Mouse (Mus musculus) CH12.LX (cell line): ENCODE results near the gene Exosc8.

Experiments used
- CHD2 ChIP-seq: IDR thresholded peaks from 2 replicates; pipeline ENCODE4 v1.6.1; 2011; ENCODE audit warnings: low read length, improper control_type of control experiment
- CTCF ChIP-seq, 2 experiments: IDR thresholded peaks in 1 of 2; conservative IDR thresholded peaks in 1 of 2; 2 replicates each; pipeline ENCODE4 v1.5.1; 2011 to 2012; ENCODE audit warnings: low read depth in 2 of 2, low read length in 2 of 2, improper control_type of control experiment in 1 of 2, inconsistent platforms in 1 of 2, mild to moderate bottlenecking in 1 of 2, moderate library complexity in 1 of 2
- IRF4 ChIP-seq: IDR thresholded peaks from 2 replicates; pipeline ENCODE4 v1.6.1; 2014; ENCODE audit warnings: low read depth, mild to moderate bottlenecking, inconsistent platforms, low read length, improper control_type of control experiment
- JUN ChIP-seq: IDR thresholded peaks from 2 replicates; pipeline ENCODE4 v1.6.1; 2011; ENCODE audit warnings: low read depth, mild to moderate bottlenecking, low read length, improper control_type of control experiment, moderate library complexity; ENCODE audit not compliant: insufficient read depth
- MAFK ChIP-seq: IDR thresholded peaks from 2 replicates; pipeline ENCODE4 v1.6.1; 2011; ENCODE audit warnings: low read length, improper control_type of control experiment; ENCODE audit not compliant: insufficient replicate concordance
- MAX ChIP-seq: IDR thresholded peaks from 2 replicates; pipeline ENCODE4 v1.6.1; 2011; ENCODE audit warnings: low read length, improper control_type of control experiment
- NELFE ChIP-seq: IDR thresholded peaks from 2 replicates; pipeline ENCODE4 v1.6.1; 2011; ENCODE audit warnings: low read depth, low read length, improper control_type of control experiment
- PAX5 ChIP-seq: IDR thresholded peaks from 2 replicates; pipeline ENCODE4 v1.6.1; 2012; ENCODE audit warnings: low read length, inconsistent platforms, mixed read lengths
- POLR2A ChIP-seq: IDR thresholded peaks from 2 replicates; pipeline ENCODE4 v1.6.1; 2011; ENCODE audit warnings: low read depth, mild to moderate bottlenecking, improper control_type of control experiment, low read length
- POLR2AphosphoS2 ChIP-seq: IDR thresholded peaks from 2 replicates; pipeline ENCODE4 v1.6.1; 2011; ENCODE audit warnings: low read depth, low read length, improper control_type of control experiment
- SMC3 ChIP-seq: IDR thresholded peaks from 2 replicates; pipeline ENCODE4 v1.6.1; 2011; ENCODE audit warnings: low read depth, low read length, improper control_type of control experiment
- USF2 ChIP-seq: conservative IDR thresholded peaks from 2 replicates; pipeline ENCODE4 v1.6.1; 2011; ENCODE audit warnings: low read depth, low read length, improper control_type of control experiment
- ZNF384 ChIP-seq: IDR thresholded peaks from 2 replicates; pipeline ENCODE4 v1.6.1; 2012; ENCODE audit warnings: low read depth, low read length, improper control_type of control experiment, inconsistent platforms

DNA sequence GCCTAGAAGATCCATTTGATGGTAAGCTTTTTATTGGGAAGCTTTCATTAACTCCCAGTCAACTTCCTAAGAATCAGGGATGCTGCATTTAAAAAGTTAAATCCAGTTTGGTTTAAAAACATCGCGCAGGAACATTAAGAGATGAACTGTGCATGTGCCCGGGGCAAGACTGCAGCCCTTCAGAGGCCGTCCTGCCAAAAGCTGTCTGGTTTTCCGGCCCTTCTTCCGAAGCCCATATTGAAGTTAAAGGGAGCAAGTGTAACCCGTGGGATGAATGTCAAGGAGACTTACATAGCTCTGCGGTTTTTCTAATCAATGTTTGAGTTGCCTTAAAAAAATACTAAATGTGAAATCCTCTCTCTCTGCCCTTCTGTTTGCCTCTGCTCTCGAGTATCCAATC, 24.0 kb upstream of the Exosc8 start:
- TF ChIP-seq MAX (no peak), SMC3 (no peak), IRF4 (no peak), PAX5 (no peak), CTCF (conservative IDR thresholded peaks at IDR 0.05 in 1 of 2, IDR thresholded peaks at IDR 0.05 in 1 of 2; ENCODE audit: low read depth in 2 of 2, low read length in 2 of 2) (no peak), JUN (no peak), USF2 (no peak), CHD2 (no peak), NELFE (no peak), POLR2A (no peak), MAFK (no peak), ZNF384 (no peak), POLR2AphosphoS2 (no peak)
